ENCODE assay signal across 8 mouse cellular contexts in the genomic region with DNA sequence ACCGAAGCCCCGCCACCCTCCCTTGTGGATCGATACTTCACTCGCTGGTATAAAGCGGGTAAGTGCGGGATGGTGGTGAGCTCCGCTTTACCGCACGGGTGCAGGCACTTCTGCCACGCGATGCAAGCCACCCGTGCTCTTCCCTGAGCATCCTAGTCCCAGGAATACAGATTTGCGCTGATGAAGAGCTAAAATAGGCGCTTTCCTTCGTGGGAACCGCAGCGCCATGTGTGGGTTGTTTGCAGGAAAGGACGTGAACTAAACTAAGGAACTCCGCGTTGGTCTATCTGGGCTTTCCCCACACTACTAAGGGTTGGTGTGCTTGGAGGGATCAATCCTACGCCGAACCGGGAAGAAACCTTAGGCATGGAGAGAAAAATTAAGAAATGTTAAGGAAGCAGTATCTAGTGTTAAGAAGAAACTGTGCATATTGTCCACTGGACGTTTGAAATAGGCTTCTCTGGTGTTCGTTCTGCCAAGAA. TPM values are rescaled to one million over a fixed set of nuclear protein-coding genes. Genes with fewer than 3 reads are reported as not detected.
DNase-seq lines count a peak whose midpoint lies in the region; ATAC-seq and TF ChIP-seq lines count a peak whose summit lies in the region.

No protein-coding gene starts in this region.

- no peak for TF ChIP-seq CTCF in MEL (IDR thresholded peaks at IDR 0.05 in 2 of 3, conservative IDR thresholded peaks at IDR 0.05 in 1 of 3; ENCODE audit: control insufficient read depth in 1 of 3, insufficient read depth in 1 of 3, low read depth in 2 of 3, low read length in 3 of 3, poor library complexity in 1 of 3, severe bottlenecking in 1 of 3)

- H3K9ac ChIP-seq in heart, embryonic 12.5 days: peak overlapping the region; percentile 94
- H3K9ac ChIP-seq in MEL (ENCODE audit: control insufficient read depth, low read depth, low read length, poor library complexity, severe bottlenecking): peak overlapping the region; percentile 92
- peak overlapping the region; percentile 88 for H3K9ac ChIP-seq in hindbrain, embryonic 15.5 days
- peak overlapping the region; percentile 79 for H3K9ac ChIP-seq in midbrain, embryonic 11.5 days (ENCODE audit: low read length)

- H3K4me3 ChIP-seq in heart, embryonic 12.5 days: peak overlapping the region; percentile 95
- peak overlapping the region; percentile 97 to 98 for H3K4me3 ChIP-seq in MEL (ENCODE audit: control insufficient read depth in 1 of 2, insufficient read depth in 1 of 2, low read depth in 2 of 2, low read length in 2 of 2)
- peak overlapping the region; percentile 92 for H3K4me3 ChIP-seq in hindbrain, embryonic 15.5 days
- H3K4me3 ChIP-seq in midbrain, embryonic 11.5 days (ENCODE audit: low read depth, low read length): peak overlapping the region; percentile 67

- no peak for ATAC-seq in heart, embryonic 12.5 days (ENCODE audit: insufficient number of reproducible peaks, low FRiP score)
- no peak; the same call in 1 of the 2 replicates for ATAC-seq in hindbrain, embryonic 15.5 days (ENCODE audit: low FRiP score, low read depth)
- ATAC-seq in midbrain, embryonic 11.5 days (ENCODE audit: low FRiP score): peak; percentile 33; the same call in 1 of the 2 replicates

- no peak for DNase-seq in heart, postnatal 25 days (ENCODE audit: low spot score)
- DNase-seq in MEL (ENCODE audit: low read depth, low spot score): no peak
- DNase-seq in midbrain, embryonic 11.5 days (ENCODE audit: low spot score, missing footprints): no peak
- no peak for DNase-seq in adrenal gland, adult (ENCODE audit: inconsistent age in 2 of 2, low spot score in 1 of 2)
- DNase-seq in adrenal gland, adult 18-20 months (ENCODE audit: low spot score in 2 of 2): no peak
- DNase-seq in embryo, embryonic 9.5 days (ENCODE audit: extremely low spot score): no peak

- TF ChIP-seq POLR2A in MEL (IDR thresholded peaks at IDR 0.05; ENCODE audit: control insufficient read depth in 1 of 2, insufficient read depth in 1 of 2, low read depth in 1 of 2, low read length in 2 of 2, poor library complexity in 1 of 2): no peak

- H3K79me2 ChIP-seq in MEL (ENCODE audit: control insufficient read depth, insufficient read depth, low read length, poor library complexity): peaks cover 38% of the 10 kb centered on the region

- no peak for TF ChIP-seq EP300 in MEL (IDR thresholded peaks at IDR 0.05; ENCODE audit: low read depth in 1 of 2, low read length in 2 of 2)

- H3K4me2 ChIP-seq in heart, embryonic 12.5 days: peak overlapping the region; percentile 80
- peak overlapping the region; percentile 71 for H3K4me2 ChIP-seq in hindbrain, embryonic 15.5 days
- peak overlapping the region; percentile 67 for H3K4me2 ChIP-seq in midbrain, embryonic 11.5 days

- no peaks in the 10 kb centered on the region for H3K27me3 ChIP-seq in heart, embryonic 12.5 days (replicated peaks)
- H3K27me3 ChIP-seq in MEL (ENCODE audit: control insufficient read depth in 1 of 2, insufficient read depth in 2 of 2, low read length in 2 of 2): no peaks in the 10 kb centered on the region
- H3K27me3 ChIP-seq in hindbrain, embryonic 15.5 days: no peaks in the 10 kb centered on the region
- no peaks in the 10 kb centered on the region for H3K27me3 ChIP-seq in midbrain, embryonic 11.5 days (ENCODE audit: control insufficient read depth, insufficient read depth, low read length)

- H3K27ac ChIP-seq in heart, embryonic 12.5 days (ENCODE audit: poor library complexity, severe bottlenecking): peak overlapping the region; percentile 75; the same call in 1 of the 2 replicates
- H3K27ac ChIP-seq in MEL (ENCODE audit: control insufficient read depth, low read depth, low read length): peak overlapping the region; percentile 70
- peak overlapping the region; percentile 95 for H3K27ac ChIP-seq in hindbrain, embryonic 15.5 days (replicated peaks)
- no peak overlapping the region for H3K27ac ChIP-seq in midbrain, embryonic 11.5 days (ENCODE audit: low read depth, low read length)

- 2% methylated on average over 25 of the region's 25 CpGs for WGBS in heart, embryonic 12.5 days
- WGBS in hindbrain, embryonic 15.5 days: 1% methylated on average over 25 of the region's 25 CpGs
- WGBS in midbrain, embryonic 11.5 days: 2% methylated on average over 25 of the region's 25 CpGs

- no peak for TF ChIP-seq RAD21 in MEL (IDR thresholded peaks at IDR 0.05; ENCODE audit: low read depth, low read length)

- H3K9me3 ChIP-seq in heart, embryonic 12.5 days (replicated peaks): no peaks in the 10 kb centered on the region
- no peaks in the 10 kb centered on the region for H3K9me3 ChIP-seq in MEL (replicated peaks; ENCODE audit: insufficient read depth, low read length)
- H3K9me3 ChIP-seq in hindbrain, embryonic 15.5 days: no peaks in the 10 kb centered on the region
- no peaks in the 10 kb centered on the region for H3K9me3 ChIP-seq in midbrain, embryonic 11.5 days (ENCODE audit: control insufficient read depth, low read length)

- peaks cover 44% of the 10 kb centered on the region for H3K36me3 ChIP-seq in heart, embryonic 12.5 days
- peaks cover 14 to 26% of the 10 kb centered on the region in 2 experiments for H3K36me3 ChIP-seq in MEL (ENCODE audit: control insufficient read depth in 1 of 2, insufficient read depth in 2 of 2, low read length in 2 of 2)
- H3K36me3 ChIP-seq in hindbrain, embryonic 15.5 days: peaks cover 40% of the 10 kb centered on the region
- H3K36me3 ChIP-seq in midbrain, embryonic 11.5 days (ENCODE audit: control insufficient read depth, insufficient read depth, low read length): peaks cover 8% of the 10 kb centered on the region; the same call in 1 of the 2 replicates

- intact Hi-C loops in heart, postnatal 25 days (cut with DNase I): no loop called here

- H3K4me1 ChIP-seq in heart, embryonic 12.5 days (replicated peaks): peaks cover 16% of the 10 kb centered on the region
- peaks cover 0 to 13% of the 10 kb centered on the region in 2 experiments; a peak in 3 of 4 replicates for H3K4me1 ChIP-seq in MEL (ENCODE audit: control insufficient read depth in 1 of 2, insufficient read depth in 2 of 2, low read length in 2 of 2)
- peaks cover 28% of the 10 kb centered on the region for H3K4me1 ChIP-seq in hindbrain, embryonic 15.5 days (replicated peaks)
- peaks cover 21% of the 10 kb centered on the region for H3K4me1 ChIP-seq in midbrain, embryonic 11.5 days (ENCODE audit: control insufficient read depth, insufficient read depth, low read length)

TF ChIP-seq in MEL, 35 proteins besides CTCF, POLR2A, EP300 and RAD21:
- TF ChIP-seq TBP (IDR thresholded peaks at IDR 0.05; ENCODE audit: low read depth, low read length) (no peak), MYC (IDR thresholded peaks at IDR 0.05; ENCODE audit: low read depth, low read length) (peak; percentile 54; the same call in 1 of the 2 replicates)

RNA-seq across cellular contexts. Expression of a gene that starts 0.6 kb away (rescaled TPM):
- polyA plus RNA-seq in heart, embryonic 12.5 days (2016; fragmentation: Nextera tagmentation; extraction: Ambion mirVana): 12.2 and 14.6 TPM in 2 replicates
- 1 to 10 TPM; 2.2 TPM for total RNA-seq in heart, postnatal 25 days (2021)
- total RNA-seq in MEL (2012; rRNA removed): 7.3 and 8.9 TPM in 2 replicates
- 10 to 100 TPM; 27.8 to 33.9 TPM for polyA plus RNA-seq in MEL (2012; ENCODE audit: insufficient read depth in 1 of 2, insufficient read length in 2 of 2, low read depth in 1 of 2, low replicate concordance in 2 of 2, missing spikeins in 1 of 2)
- polyA plus RNA-seq in hindbrain, embryonic 15.5 days (2015; fragmentation: Nextera tagmentation; extraction: Ambion mirVana): 15.6 and 16.0 TPM in 2 replicates
- 23.9 and 26.6 TPM in 2 replicates for polyA plus RNA-seq in midbrain, embryonic 11.5 days (2014; fragmentation: Nextera tagmentation; extraction: Ambion mirVana)
- total RNA-seq in adrenal gland, adult 18-20 months (2021): 10 to 100 TPM; 11.0 to 12.2 TPM

RNA-seq across cellular contexts. Expression of a gene that starts 0.6 kb away (rescaled TPM):
- 48.6 and 49.4 TPM in 2 replicates for polyA plus RNA-seq in heart, embryonic 12.5 days (2016; fragmentation: Nextera tagmentation; extraction: Ambion mirVana)
- total RNA-seq in heart, postnatal 25 days (2021): 10 to 100 TPM; 15.8 to 23.0 TPM
- total RNA-seq in MEL (2012; rRNA removed): 38.4 and 41.3 TPM in 2 replicates
- 100 to 1,000 TPM in 1 of 2 experiments, 10 to 100 TPM in 1; 38.0 to 144 TPM for polyA plus RNA-seq in MEL (2012; ENCODE audit: insufficient read depth in 1 of 2, insufficient read length in 2 of 2, low read depth in 1 of 2, low replicate concordance in 2 of 2, missing spikeins in 1 of 2)
- 58.0 and 59.8 TPM in 2 replicates for polyA plus RNA-seq in hindbrain, embryonic 15.5 days (2015; fragmentation: Nextera tagmentation; extraction: Ambion mirVana)
- 102 and 109 TPM in 2 replicates for polyA plus RNA-seq in midbrain, embryonic 11.5 days (2014; fragmentation: Nextera tagmentation; extraction: Ambion mirVana)
- 10 to 100 TPM; 21.7 to 31.1 TPM for total RNA-seq in adrenal gland, adult 18-20 months (2021)

RNA-seq across cellular contexts. Expression of a gene that starts 59.5 kb away (rescaled TPM):
- polyA plus RNA-seq in heart, embryonic 12.5 days (2016; fragmentation: Nextera tagmentation; extraction: Ambion mirVana): not detected in 2 replicates
- total RNA-seq in heart, postnatal 25 days (2021): not detected
- 0.15 TPM in 1 of 2 replicates, not detected in the other for total RNA-seq in MEL (2012; rRNA removed)
- under 1 TPM in 1 of 2 experiments, not detected in 1; 0.11 TPM for polyA plus RNA-seq in MEL (2012; ENCODE audit: insufficient read depth in 1 of 2, insufficient read length in 2 of 2, low read depth in 1 of 2, low replicate concordance in 2 of 2, missing spikeins in 1 of 2)
- polyA plus RNA-seq in hindbrain, embryonic 15.5 days (2015; fragmentation: Nextera tagmentation; extraction: Ambion mirVana): not detected in 2 replicates
- 0.11 TPM in 1 of 2 replicates, not detected in the other for polyA plus RNA-seq in midbrain, embryonic 11.5 days (2014; fragmentation: Nextera tagmentation; extraction: Ambion mirVana)
- total RNA-seq in adrenal gland, adult 18-20 months (2021): not detected
